Mouse (Mus musculus): ENCODE measurements around the gene Kcnn1. TPM values are rescaled to one million over a fixed set of nuclear protein-coding genes. Genes with fewer than 3 reads are reported as not detected.

Gene Kcnn1
- total RNA-seq, 2 experiments from 2014 or later: 3.0 to 3.1 TPM

GRCm38 (mm10) chr8:70868559-70869198, 5.6 kb upstream of the Kcnn1 start:
- peak; percentile 71 for DNase-seq

DNA sequence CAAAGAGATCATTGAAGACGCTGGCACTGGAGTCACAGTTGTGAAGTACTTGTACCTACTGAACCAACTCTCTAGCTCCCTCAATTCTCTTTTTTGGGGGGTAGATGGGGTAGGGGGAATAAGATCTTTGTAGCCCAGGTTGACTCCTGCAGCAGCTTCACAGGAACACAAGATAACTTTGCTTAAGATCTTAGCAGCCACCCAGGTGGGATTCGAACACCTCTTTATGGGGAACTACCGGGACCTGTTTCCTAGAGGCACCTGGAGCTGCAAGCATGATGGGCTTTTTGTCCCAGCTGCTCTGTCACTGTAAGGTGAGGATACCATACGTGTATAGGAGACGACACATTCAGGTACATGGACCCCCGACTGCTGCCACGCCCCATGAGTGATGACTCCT, 3.5 kb upstream of the Kcnn1 start:
- DNase-seq: no peak

DNA sequence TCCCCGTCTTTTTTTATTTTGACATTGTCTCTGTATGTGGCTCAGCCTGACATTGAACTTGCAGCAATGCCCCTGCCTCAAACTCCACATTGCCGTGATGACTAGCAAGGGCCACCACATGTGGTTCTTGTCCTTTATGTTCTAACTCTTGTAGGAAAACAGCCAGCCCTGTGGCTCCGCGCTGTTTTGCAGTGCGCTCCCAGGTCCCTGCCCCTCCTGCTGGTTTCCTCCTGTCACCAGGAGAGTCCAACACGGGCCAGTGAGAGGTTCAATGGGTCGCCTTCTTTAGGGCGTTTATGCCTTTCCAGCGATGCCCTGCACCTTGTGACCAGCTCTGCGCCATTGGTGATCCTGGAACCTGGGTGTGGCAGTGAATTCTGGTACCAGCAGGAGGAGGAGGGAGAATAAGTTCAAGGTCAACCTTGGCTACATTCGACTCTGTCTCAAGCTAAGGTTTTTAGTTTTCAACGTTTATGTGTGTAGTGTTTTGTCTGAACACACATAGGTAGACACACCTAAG, 3.0 kb upstream of the Kcnn1 start:
- DNase-seq: no peak

DNA sequence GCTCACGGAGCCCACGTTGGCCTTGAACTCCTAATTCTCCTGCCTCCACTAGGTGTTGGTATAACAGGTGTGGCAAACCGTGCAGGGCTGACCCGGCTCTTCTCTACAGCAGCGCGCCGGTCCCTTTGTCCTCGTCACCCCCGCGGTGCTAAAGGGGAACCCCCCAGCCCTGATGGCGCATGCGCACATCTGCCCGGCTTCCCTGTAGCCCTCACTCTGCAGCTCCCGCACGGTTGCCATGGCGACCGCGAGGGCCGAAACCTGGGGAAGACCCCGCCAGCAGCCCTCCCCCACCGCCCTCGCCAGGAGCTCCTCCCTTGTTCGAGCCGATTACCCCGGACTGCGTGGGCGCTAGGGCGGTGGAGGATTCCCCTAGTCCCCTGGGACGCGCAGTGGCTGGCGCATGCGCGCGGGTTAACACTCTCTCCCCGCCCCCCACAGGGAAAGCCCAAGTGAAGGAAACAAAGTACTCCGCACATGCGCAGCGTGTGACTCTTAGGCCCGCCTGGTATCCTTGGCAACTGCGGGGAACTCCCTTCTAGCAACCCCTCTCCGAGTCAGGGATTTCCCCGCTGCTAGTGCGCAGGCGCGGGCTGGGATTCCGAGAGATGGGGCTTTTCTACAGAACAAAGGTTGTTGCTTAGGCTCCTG, 2.4 kb upstream of the Kcnn1 start:
- DNase-seq: peak; percentile 99

- DNase-seq: peak; percentile 44
These were observed 1.7 kb upstream of the Kcnn1 start for GRCm38 (mm10) chr8:70864712-70865221.

DNA sequence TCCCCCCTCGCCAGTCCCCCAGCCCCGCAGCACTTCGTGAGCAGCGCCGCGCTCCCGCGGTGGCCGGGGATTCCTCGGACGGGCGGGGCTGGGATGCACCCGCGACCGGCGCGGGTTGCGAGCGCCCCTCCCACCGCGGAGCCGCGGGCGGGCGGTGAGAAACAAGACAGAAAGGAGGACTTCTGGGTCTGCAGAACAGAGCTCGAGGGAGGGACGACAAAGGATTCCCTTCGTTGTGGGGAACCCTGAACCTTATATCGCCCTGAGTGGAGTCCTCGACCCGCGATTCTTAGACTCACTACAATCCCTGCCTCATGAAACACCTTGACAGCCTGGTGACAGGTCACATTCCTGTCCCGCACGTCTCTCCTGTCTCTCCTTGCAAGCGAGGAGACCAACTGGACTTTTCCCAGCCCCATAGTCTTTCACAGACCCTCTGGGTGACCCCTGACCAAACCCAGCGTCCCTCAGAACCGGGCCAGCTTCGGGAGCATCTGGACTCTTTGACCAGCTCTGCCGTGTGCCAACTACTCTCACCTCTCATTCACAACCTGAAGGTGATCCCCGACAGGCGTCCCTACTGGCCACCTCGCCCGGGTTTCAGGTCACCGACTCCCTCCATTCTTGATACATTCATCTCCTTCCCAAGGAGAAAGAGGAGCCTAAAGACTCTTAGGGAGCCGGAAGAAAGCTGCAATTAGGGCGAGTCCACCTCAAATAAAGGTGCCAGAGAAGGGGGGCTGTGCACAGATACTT, 1.1 kb upstream of the Kcnn1 start:
- DNase-seq: peak; percentile 39

GRCm38 (mm10) chr8:70857516-70857915, 5.5 kb downstream of the Kcnn1 start:
- DNase-seq: no peak

GRCm38 (mm10) chr8:70856541-70857197, 6.4 kb downstream of the Kcnn1 start:
- DNase-seq: peak; percentile 88

DNA sequence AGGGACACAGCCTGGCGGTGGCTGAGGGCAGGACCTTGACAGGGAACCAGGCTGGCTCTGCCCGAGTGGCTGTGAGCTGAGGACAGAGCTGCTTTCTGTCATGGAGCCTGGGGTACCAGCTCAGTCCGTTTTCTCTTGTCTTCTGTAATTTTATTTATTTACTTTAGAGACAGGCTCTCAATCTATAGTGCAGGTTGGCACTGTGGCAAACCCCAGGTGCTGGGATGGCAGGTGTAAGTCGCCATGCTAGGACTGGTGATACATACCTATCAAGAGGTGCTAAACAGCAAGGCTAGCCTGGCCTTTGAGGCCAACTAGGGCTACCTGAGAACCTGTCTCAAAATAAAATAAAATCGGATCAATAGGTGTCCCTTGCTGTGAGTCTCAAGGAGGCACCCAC, 7.0 kb downstream of the Kcnn1 start:
- DNase-seq: no peak

GRCm38 (mm10) chr8:70853863-70854262, 9.2 kb downstream of the Kcnn1 start:
- DNase-seq: no peak

DNA sequence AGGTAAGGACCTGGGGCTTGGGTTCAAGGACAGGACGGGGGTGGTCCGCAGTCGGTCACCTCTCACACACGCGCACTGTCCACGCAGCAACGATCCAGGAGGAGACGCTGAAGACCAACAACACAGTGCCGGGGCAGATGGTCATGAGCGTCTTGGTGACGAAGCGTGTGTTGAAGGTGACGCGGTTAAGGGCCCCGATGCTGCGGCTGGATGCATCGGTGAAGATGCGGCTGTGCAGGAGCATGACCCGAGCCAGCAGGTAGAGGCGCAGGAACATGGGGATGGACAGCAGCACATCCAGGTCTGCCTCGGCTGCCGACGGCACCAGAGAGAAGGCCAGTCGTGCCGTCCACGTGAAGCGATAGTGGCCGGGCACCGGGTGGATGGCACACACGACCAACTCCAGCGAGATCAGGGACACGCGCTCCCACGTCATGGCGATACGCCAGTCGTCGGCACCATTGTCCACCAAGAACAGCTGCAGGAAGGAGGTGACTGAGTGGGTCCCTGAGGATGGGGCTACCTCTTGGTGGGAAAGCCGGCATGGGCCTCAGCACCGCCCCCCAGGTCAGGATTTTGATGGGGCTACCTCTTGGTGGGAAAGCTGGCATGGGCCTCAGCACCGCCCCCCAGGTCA, 10.3 kb downstream of the Kcnn1 start:
- DNase-seq: no peak

- no peak for DNase-seq
These were observed 11.2 kb downstream of the Kcnn1 start for GRCm38 (mm10) chr8:70851837-70852236.

DNA sequence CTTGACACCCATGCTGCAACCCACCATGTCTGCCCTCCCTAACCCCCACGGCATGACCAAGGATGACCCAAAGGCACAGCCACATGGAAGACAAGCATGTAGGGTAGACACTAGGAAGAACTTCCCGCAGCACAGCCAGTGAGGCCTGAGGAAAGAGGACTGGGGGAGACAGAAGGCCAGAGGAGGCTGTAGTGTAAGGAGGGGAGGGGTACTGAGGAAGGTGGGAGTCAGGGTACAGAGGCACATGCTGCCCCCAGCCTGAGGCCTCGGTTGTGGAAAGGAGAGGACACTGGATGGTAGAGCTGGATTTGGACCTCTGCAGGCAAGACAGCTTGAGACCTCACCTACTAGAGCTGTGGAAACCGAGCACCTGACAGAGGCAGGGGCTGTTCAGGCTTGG, 12.1 kb downstream of the Kcnn1 start:
- no peak for DNase-seq

GRCm38 (mm10) chr8:70850132-70850845, 12.8 kb downstream of the Kcnn1 start:
- no peak for DNase-seq

DNA sequence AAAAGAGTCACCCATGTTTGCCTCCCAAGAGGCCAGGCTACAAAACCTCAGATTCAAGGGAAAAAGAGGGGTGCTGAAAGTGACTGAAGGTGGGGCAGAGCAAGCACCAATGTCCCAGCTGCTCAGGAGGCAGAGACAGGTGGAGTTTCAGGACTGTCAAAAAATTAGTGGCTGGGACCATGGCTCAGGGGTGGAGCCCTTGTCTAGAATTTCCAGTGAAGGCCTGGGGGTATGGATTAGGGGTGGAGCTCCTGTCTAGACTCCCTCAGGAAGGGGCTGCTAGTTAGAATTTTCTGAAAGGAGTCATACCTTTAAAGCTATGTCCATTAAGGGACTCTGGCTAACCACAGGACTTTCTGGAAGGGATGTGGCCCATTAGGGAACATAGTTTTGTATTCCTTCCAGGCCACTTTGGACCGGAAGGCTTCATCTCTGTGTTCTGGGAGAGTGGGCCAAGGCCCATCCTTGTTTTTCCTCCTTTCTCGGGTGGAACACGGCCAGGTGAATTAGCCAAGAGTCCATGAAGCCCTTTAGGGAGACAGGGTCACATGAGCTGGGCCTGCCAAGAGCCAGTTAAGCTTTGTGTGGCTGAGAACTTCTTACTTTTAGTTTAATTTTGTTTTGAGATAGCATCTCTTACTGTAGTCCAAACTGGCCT, 13.6 kb downstream of the Kcnn1 start:
- peak; percentile 65 for DNase-seq

DNA sequence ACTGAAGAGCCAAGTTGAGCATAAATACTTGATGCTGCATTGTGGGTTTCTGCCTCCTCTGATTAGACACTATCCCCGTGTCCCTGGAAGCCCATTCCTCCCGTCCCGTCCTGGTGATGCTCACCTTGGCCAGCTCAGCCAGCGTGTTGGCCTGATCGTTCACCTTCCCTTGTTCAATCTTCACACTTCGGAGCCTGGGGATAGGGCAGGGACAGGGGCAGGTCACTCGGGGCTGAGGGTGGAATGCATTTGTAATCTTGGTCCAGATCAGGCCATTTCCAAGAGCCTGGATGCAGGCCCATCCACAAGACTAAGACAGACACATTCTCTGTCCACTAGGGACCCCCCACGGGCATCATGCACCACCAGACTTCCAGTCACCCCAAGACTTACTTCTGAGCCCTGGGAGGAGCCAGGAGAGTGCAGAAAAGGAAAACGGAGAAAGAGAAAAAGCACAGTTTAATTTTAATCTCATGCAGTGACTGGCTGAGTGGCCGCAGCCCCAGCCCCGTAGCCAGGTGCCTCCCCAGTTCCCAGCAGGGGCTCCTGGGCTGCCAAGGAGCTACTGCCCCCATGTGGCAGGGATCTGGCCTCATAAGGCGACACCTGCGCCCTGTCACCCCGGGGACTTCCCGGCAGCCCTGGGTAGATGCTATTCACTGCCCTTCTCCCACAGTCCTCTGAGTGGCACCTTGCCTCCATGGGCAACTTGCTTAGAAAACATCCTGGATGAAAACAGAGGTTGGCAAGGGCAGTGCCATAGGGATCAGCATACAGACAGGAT, 16.5 kb downstream of the Kcnn1 start:
- DNase-seq: no peak

DNA sequence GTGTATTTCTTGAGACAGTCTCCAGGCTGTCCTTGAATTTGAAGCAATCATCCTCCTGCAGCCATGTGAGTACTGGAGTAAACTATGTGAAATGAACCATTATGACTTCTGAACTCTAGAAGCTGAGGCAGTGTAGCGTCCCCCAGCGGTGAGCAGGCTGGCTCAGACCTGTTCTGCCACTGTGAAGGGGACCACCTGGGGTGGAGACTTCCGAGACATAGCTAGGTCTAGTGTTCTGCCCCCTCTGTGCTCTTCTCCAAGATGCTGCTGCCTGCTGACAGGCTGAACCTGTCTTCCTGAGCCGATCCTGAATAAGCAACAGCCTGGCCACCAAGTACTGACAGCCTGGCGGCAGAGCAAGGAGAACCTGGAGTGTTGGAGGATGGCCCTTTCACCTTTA, 17.9 kb downstream of the Kcnn1 start:
- no peak for DNase-seq

DNA sequence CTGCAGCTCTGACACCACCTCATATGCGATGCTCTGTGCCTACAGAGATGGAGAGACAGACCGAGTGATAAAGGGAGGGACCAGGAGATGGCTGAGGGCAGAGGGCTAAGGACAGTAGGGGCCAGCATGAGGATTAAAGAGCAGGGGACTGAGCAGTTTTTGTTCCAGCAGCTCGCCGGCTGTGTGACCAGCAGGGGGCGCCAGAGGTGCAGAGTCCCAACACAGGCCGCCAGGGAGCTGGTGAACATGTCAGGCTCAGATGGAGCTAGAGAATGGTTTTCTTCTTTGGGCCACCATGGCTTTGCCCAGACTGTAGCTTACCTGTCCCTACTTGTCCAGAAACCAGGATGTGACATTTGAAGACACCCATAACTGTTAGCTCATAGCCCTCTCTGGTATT, 18.5 kb downstream of the Kcnn1 start:
- peak; percentile 96 for DNase-seq

DNA sequence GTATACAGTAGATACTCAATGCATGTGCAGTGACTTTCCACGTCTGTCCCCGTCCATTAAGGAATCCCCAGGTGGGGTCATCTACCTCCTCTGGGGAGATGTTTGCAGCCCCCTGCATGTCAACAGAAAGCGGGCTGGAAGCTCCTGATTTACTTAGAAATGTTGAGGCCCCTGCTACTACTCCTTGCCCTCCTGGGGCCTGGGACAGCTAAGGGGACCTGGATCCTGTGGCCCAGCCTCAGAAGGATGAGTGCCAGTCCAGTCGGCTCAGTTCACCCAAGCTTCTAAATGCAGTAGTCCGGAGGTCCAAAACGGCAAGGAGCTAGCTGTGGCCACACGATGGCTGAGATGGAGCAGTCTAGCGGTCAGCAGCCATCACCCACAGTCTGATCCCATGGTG, 19.1 kb downstream of the Kcnn1 start:
- no peak for DNase-seq

DNA sequence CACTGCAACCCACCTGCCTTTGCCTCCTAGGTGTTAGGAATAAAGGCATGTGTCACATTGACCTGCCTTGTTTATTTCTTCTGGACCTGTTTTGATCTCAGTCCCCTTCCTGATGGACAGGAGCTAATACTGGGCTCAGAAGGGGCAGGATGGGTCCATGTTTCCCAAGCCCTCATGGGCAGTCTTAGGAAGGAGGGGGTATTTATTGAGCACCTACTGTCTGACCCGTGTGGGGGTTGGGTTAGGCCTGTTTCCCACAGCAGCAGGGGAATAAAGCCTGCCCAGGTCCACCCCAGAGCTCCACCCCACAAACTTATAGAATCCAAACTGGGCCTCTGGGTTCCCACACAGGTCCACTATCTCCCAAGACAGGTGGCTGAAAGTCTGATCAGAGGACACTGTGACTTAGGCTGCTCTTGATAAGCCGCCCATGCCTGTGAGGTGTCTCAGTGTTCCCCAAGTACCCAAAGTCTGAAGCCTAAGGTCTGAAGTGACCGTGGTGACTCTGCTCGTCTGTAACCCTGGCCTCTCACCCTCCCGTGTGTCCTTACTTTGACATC, 19.8 kb downstream of the Kcnn1 start:
- DNase-seq: no peak
